In genomic region chr17:5857206-5857605, GRCm38 (mm10) we compare ENCODE assay signal across 32 mouse cellular contexts.
"Had no signal": no experiment of that assay in that cellular context is flagged by ENCODE, and none has a peak within 500 bp of the region (broad histone marks: within the 10 kb centered on the region; RNA-seq: fewer than 3 reads in every experiment).

No protein-coding gene starts in this region.

- H3K9ac ChIP-seq: heart, embryonic 12.5 days; heart, embryonic 13.5 days; heart, embryonic 15.5 days; hindbrain, embryonic 12.5 days; hindbrain, embryonic 13.5 days; hindbrain, embryonic 14.5 days; hindbrain, embryonic 15.5 days; intestine, embryonic 15.5 days; kidney, embryonic 15.5 days had no signal

- H3K4me3 ChIP-seq: heart, adult 2 months; heart, embryonic 10.5 days; heart, embryonic 12.5 days; heart, embryonic 13.5 days; heart, embryonic 15.5 days; hindbrain, embryonic 10.5 days; hindbrain, embryonic 12.5 days; hindbrain, embryonic 13.5 days; hindbrain, embryonic 15.5 days; intestine, embryonic 15.5 days; kidney, embryonic 15.5 days; layer of hippocampus, adult 2 months had no signal

- H3K9me3 ChIP-seq: heart, embryonic 10.5 days; heart, embryonic 12.5 days; heart, embryonic 13.5 days; heart, embryonic 15.5 days; hindbrain, embryonic 10.5 days; hindbrain, embryonic 12.5 days; hindbrain, embryonic 13.5 days; hindbrain, embryonic 15.5 days; intestine, embryonic 15.5 days; kidney, embryonic 15.5 days had no signal

- ATAC-seq: hindbrain, embryonic 16.5 days; hindbrain, postnatal 0 days; inflammation-experienced regulatory T-cells, adult 6 months; intestine, embryonic 15.5 days had no signal

- H3K4me2 ChIP-seq: heart, embryonic 11.5 days; heart, embryonic 12.5 days; heart, embryonic 13.5 days; heart, embryonic 15.5 days; hindbrain, embryonic 12.5 days; hindbrain, embryonic 13.5 days; hindbrain, embryonic 14.5 days; hindbrain, embryonic 15.5 days; intestine, embryonic 15.5 days; kidney, embryonic 15.5 days had no signal

- H3K27ac ChIP-seq: heart, adult 2 months; heart, embryonic 10.5 days; heart, embryonic 13.5 days; heart, embryonic 15.5 days; hindbrain, embryonic 10.5 days; hindbrain, embryonic 12.5 days; hindbrain, embryonic 13.5 days; hindbrain, embryonic 14.5 days; hindbrain, embryonic 15.5 days; hindbrain, postnatal 0 days; intestine, embryonic 15.5 days; kidney, postnatal 0 days; layer of hippocampus, adult 2 months had no signal

- H3K27me3 ChIP-seq: heart, embryonic 12.5 days; heart, embryonic 13.5 days; heart, embryonic 15.5 days; hindbrain, embryonic 12.5 days; hindbrain, embryonic 13.5 days; hindbrain, embryonic 15.5 days; intestine, embryonic 15.5 days; kidney, embryonic 15.5 days had no signal

- H3K36me3 ChIP-seq: heart, embryonic 10.5 days; heart, embryonic 15.5 days; hindbrain, embryonic 15.5 days had no signal

- DNase-seq: heart, adult 2 months; heart, postnatal 10 days; heart, postnatal 14 days; heart, postnatal 4 days; kidney, adult 11 months; kidney, adult 18-20 months; kidney, adult 2 months; kidney, adult 8-10 months; kidney, adult 9 months; kidney, postnatal 10 days; kidney, postnatal 14 days; kidney, postnatal 36 days; kidney, postnatal 4 days; layer of hippocampus, adult 9-11 months; layer of hippocampus, postnatal 36 days had no signal
